Mouse (Mus musculus) embryonic fibroblast, embryonic 13.5 days (primary cell): ENCODE data around the gene Rec8.

ENCODE experiments used
- CTCF ChIP-seq: IDR thresholded peaks from 2 replicates; pipeline ENCODE4 v1.5.1; 2011; ENCODE audit warnings: mild to moderate bottlenecking, control low read depth, low read length, moderate library complexity, borderline replicate concordance; ENCODE audit not compliant: insufficient read depth
- POLR2A ChIP-seq: IDR thresholded peaks from 2 replicates; pipeline ENCODE4 v1.6.1; 2011; ENCODE audit warnings: low read depth, mild to moderate bottlenecking, control low read depth, low read length, moderate library complexity

DNA sequence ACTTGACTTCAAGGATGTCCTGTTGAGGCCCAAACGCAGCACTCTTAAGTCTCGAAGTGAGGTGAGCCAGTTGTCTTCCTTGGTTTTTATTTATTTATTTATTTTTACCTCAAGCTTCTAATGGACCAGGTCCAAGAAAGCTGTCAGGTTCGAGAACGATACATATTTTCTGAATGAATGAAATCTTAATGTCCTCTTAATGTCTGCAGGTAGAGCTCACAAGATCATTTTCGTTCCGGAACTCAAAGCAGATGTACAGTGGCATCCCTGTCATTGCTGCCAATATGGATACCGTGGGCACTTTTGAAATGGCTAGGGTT lies 54.9 kb downstream of the Rec8 start:
- no peak; the same call in 1 of the 2 replicates for TF ChIP-seq POLR2A
- TF ChIP-seq CTCF: no peak
